Mouse (Mus musculus) CD8-positive naive resting alpha-beta T cell, adult 2 months (primary cell): ENCODE results near the gene Strn.
"Not testable (repeated sequence)": the region's sequence is repeated elsewhere in the genome, so short reads cannot be mapped to it uniquely, and the experiment has no call there.

Experiments
- DNase-seq, 2 experiments: peaks; one replicate each; pipeline ENCODE4 v3.0.0; 2022; ENCODE audit warnings: low read depth in 2 of 2, low spot score in 2 of 2

Strn gene

GRCm38 (mm10) chr17:78710258-78710657 is 26.7 kb downstream of the Strn start:
- no peak for DNase-seq

GRCm38 (mm10) chr17:78708422-78708821 is 28.6 kb downstream of the Strn start:
- DNase-seq, result no peak

- no peak for DNase-seq
Measured at GRCm38 (mm10) chr17:78702988-78703387, 34.0 kb downstream of the Strn start.

- DNase-seq, result no peak
Measured at GRCm38 (mm10) chr17:78698965-78699364, 38.0 kb downstream of the Strn start.

GRCm38 (mm10) chr17:78697462-78697861 is 39.5 kb downstream of the Strn start:
- DNase-seq, result no peak

GRCm38 (mm10) chr17:78696922-78697321 is 40.1 kb downstream of the Strn start:
- no peak for DNase-seq

- DNase-seq, result not testable (repeated sequence)
Measured at GRCm38 (mm10) chr17:78689231-78689630, 47.8 kb downstream of the Strn start.

- DNase-seq, result no peak
Measured at GRCm38 (mm10) chr17:78687971-78688370, 49.0 kb downstream of the Strn start.

- no peak for DNase-seq
Measured at GRCm38 (mm10) chr17:78685004-78685403, 52.0 kb downstream of the Strn start.

GRCm38 (mm10) chr17:78682351-78682750 is 54.6 kb downstream of the Strn start:
- no peak for DNase-seq

- DNase-seq, result no peak
Measured at GRCm38 (mm10) chr17:78679503-78679902, 57.5 kb downstream of the Strn start.

- no peak for DNase-seq
Measured at GRCm38 (mm10) chr17:78676813-78677212, 60.2 kb downstream of the Strn start.

GRCm38 (mm10) chr17:78664962-78665545 is 71.9 kb downstream of the Strn start:
- DNase-seq, result no peak

- DNase-seq, result no peak
Measured at GRCm38 (mm10) chr17:78654841-78655240, 82.2 kb downstream of the Strn start.

- DNase-seq, result no peak
Measured at GRCm38 (mm10) chr17:78643853-78644475, 93.0 kb downstream of the Strn start.

- no peak for DNase-seq
Measured at GRCm38 (mm10) chr17:78642259-78642658, 94.7 kb downstream of the Strn start.

GRCm38 (mm10) chr17:78640387-78640786 is 96.6 kb downstream of the Strn start:
- DNase-seq, result no peak

- no peak for DNase-seq
Measured at GRCm38 (mm10) chr17:78639099-78639498, 97.9 kb downstream of the Strn start.

- DNase-seq, result no peak
Measured at GRCm38 (mm10) chr17:78637140-78637539, 99.9 kb downstream of the Strn start.

- no peak for DNase-seq
Measured at GRCm38 (mm10) chr17:78635616-78636015, 101.4 kb downstream of the Strn start.

GRCm38 (mm10) chr17:78624941-78625340 is 112.1 kb downstream of the Strn start:
- DNase-seq, result no peak

- no peak for DNase-seq
Measured at GRCm38 (mm10) chr17:78621863-78622262, 115.1 kb downstream of the Strn start.

GRCm38 (mm10) chr17:78620740-78621139 is 116.3 kb downstream of the Strn start:
- DNase-seq, result no peak
